14 mouse cellular contexts compared by ENCODE assay signal in genomic region chr10:17485049-17485449, GRCm38 (mm10).
A peak's percentile ranks its signal among the peaks of the same experiment; 100 is the strongest.
DNase-seq lines count a peak whose midpoint lies in the region; ATAC-seq and TF ChIP-seq lines count a peak whose summit lies in the region.
"Had no signal": no experiment of that assay in that cellular context is flagged by ENCODE, and none has a peak within 500 bp of the region (broad histone marks: within the 10 kb centered on the region; RNA-seq: fewer than 3 reads in every experiment).

No protein-coding gene starts in this region.

- H3K27ac ChIP-seq in spleen, adult 2 months (ENCODE audit: insufficient read depth, low read length): peak overlapping the region; percentile 7; the same call in 1 of the 2 replicates
- no peak overlapping the region; the same call in 1 of the 2 replicates for H3K27ac ChIP-seq in liver, embryonic 15.5 days (replicated peaks)
- no peak overlapping the region for H3K27ac ChIP-seq in forebrain, embryonic 11.5 days (ENCODE audit: low read depth, low read length)
- H3K27ac ChIP-seq: gastrocnemius, adult 2 months; heart, embryonic 13.5 days; hindbrain, postnatal 0 days; neural tube, embryonic 13.5 days had no signal

- no peak for TF ChIP-seq CTCF in spleen, adult 2 months (IDR thresholded peaks at IDR 0.05; ENCODE audit: extremely low read depth, insufficient read depth, insufficient read length, insufficient replicate concordance)

- peak overlapping the region; percentile 13; the same call in 1 of the 2 replicates for H3K4me2 ChIP-seq in liver, embryonic 15.5 days
- H3K4me2 ChIP-seq in forebrain, embryonic 11.5 days (ENCODE audit: low read depth, low read length, severe bottlenecking): no peak overlapping the region
- H3K4me2 ChIP-seq: heart, embryonic 13.5 days; neural tube, embryonic 13.5 days had no signal

- no peak for DNase-seq in frontal cortex, postnatal 25 days (ENCODE audit: low spot score in 2 of 2)
- peak; percentile 15 to 28 for DNase-seq in spleen, adult 2 months (ENCODE audit: low read depth in 1 of 2, low spot score in 2 of 2)
- DNase-seq in spleen, postnatal 4 days (ENCODE audit: low spot score in 2 of 2): no peak
- peak; percentile 51 for DNase-seq in splenic B cell, adult 2 months (ENCODE audit: low read depth, low spot score)
- no peak for DNase-seq in spleen, postnatal 14 days (ENCODE audit: low spot score in 2 of 2)
- no peak for DNase-seq in forebrain, embryonic 11.5 days (ENCODE audit: low spot score)
- DNase-seq: cerebellum, postnatal 14 days; gastrocnemius, adult 2 months; kidney, postnatal 36 days had no signal

- H3K4me1 ChIP-seq in spleen, adult 2 months (ENCODE audit: control insufficient read depth, insufficient read depth, insufficient read length): peaks cover 4% of the 10 kb centered on the region
- H3K4me1 ChIP-seq in liver, embryonic 15.5 days (replicated peaks): no peaks in the 10 kb centered on the region
- H3K4me1 ChIP-seq in forebrain, embryonic 11.5 days (replicated peaks; ENCODE audit: control insufficient read depth, insufficient read depth, low read length): no peaks in the 10 kb centered on the region
- H3K4me1 ChIP-seq: neural tube, embryonic 13.5 days had no signal

- H3K4me3 ChIP-seq in spleen, adult 2 months (ENCODE audit: extremely low read depth, insufficient read depth, insufficient read length): no peak overlapping the region
- no peak overlapping the region for H3K4me3 ChIP-seq in liver, embryonic 15.5 days (replicated peaks)
- no peak overlapping the region for H3K4me3 ChIP-seq in forebrain, embryonic 11.5 days (ENCODE audit: low read depth, low read length)
- H3K4me3 ChIP-seq: gastrocnemius, adult 2 months; heart, embryonic 13.5 days; neural tube, embryonic 13.5 days had no signal

- no peaks in the 10 kb centered on the region for H3K9me3 ChIP-seq in liver, embryonic 15.5 days (replicated peaks)
- H3K9me3 ChIP-seq in forebrain, embryonic 11.5 days (ENCODE audit: control insufficient read depth, low read length): no peaks in the 10 kb centered on the region
- H3K9me3 ChIP-seq: heart, embryonic 13.5 days; neural tube, embryonic 13.5 days had no signal

- TF ChIP-seq POLR2A in spleen, adult 2 months (IDR thresholded peaks at IDR 0.05; ENCODE audit: low read depth, low read length): no peak

- H3K9ac ChIP-seq in liver, embryonic 15.5 days: no peak overlapping the region
- H3K9ac ChIP-seq in forebrain, embryonic 11.5 days (ENCODE audit: low read length): no peak overlapping the region
- H3K9ac ChIP-seq: heart, embryonic 13.5 days; neural tube, embryonic 13.5 days had no signal

- WGBS in spleen, adult 2 months: 8% methylated on average over 5 of the region's 5 CpGs
- 12% methylated on average over 5 of the region's 5 CpGs for WGBS in liver, embryonic 15.5 days (ENCODE audit: insufficient replicate concordance)
- 83% methylated on average over 5 of the region's 5 CpGs for WGBS in forebrain, embryonic 11.5 days

- no peaks in the 10 kb centered on the region for H3K27me3 ChIP-seq in spleen, adult 2 months (ENCODE audit: control insufficient read depth, insufficient read depth, low read length)
- H3K27me3 ChIP-seq in liver, embryonic 15.5 days: no peaks in the 10 kb centered on the region
- no peaks in the 10 kb centered on the region for H3K27me3 ChIP-seq in splenic B cell, adult 2 months (ENCODE audit: control insufficient read depth, insufficient read depth, low read length, poor library complexity, severe bottlenecking)
- H3K27me3 ChIP-seq in forebrain, embryonic 11.5 days (ENCODE audit: control insufficient read depth, insufficient read depth, low read length): no peaks in the 10 kb centered on the region
- H3K27me3 ChIP-seq: heart, embryonic 13.5 days; neural tube, embryonic 13.5 days had no signal

- peak; percentile 71 for ATAC-seq in frontal cortex, adult (ENCODE audit: low TSS enrichment)
- no peak; the same call in 1 of the 2 replicates for ATAC-seq in liver, embryonic 15.5 days (ENCODE audit: insufficient read depth)
- no peak for ATAC-seq in forebrain, embryonic 11.5 days (replicated peaks; ENCODE audit: low FRiP score)
- ATAC-seq: hindbrain, postnatal 0 days had no signal

- no peaks in the 10 kb centered on the region for H3K36me3 ChIP-seq in spleen, adult 2 months (ENCODE audit: control insufficient read depth, insufficient read depth, low read length)
- H3K36me3 ChIP-seq in liver, embryonic 15.5 days (replicated peaks): no peaks in the 10 kb centered on the region
- no peaks in the 10 kb centered on the region for H3K36me3 ChIP-seq in splenic B cell, adult 2 months (ENCODE audit: control insufficient read depth, insufficient read depth, low read length, poor library complexity, severe bottlenecking)
- H3K36me3 ChIP-seq in forebrain, embryonic 11.5 days (ENCODE audit: control insufficient read depth, insufficient read depth, low read length): no peaks in the 10 kb centered on the region
- H3K36me3 ChIP-seq: heart, embryonic 13.5 days; neural tube, embryonic 13.5 days had no signal

Comparison
In these comparisons a context has a peak if more than half of its experiments do, and no peak if none do; other contexts are left out.
1. DNase-seq: peak in spleen, adult 2 months (2 of 2) and splenic B cell, adult 2 months (single experiment); none in frontal cortex, postnatal 25 days (0 of 2), spleen, postnatal 4 days (0 of 2), spleen, postnatal 14 days (0 of 2) and forebrain, embryonic 11.5 days (single experiment).